Comparison of ENCODE assay signal across 25 mouse cellular contexts in the genomic region with DNA sequence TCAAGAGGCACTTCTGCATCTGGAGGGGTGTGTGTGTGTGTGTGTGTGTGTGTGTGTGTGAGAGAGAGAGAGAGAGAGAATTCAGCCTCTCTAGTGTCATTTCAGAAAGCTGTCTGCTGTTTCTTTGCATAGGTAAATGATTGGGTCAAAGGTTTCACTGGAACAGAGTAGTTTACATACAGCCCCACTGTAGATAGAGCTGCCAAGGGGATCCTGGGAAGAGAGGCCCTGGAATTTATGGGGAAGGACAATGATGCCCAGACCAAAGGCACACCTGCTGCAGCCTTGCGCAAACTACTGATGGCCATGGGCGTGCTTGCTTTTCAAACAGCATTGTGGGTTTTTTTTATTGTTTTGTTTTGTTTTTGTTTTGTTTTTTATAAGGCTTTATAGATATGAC. TPM values are rescaled to one million over a fixed set of nuclear protein-coding genes. Genes with fewer than 3 reads are reported as not detected.
A peak's percentile ranks its signal among the peaks of the same experiment; 100 is the strongest.
DNase-seq lines count a peak whose midpoint lies in the region; ATAC-seq and TF ChIP-seq lines count a peak whose summit lies in the region.
"Had no signal": no experiment of that assay in that cellular context is flagged by ENCODE, and none has a peak within 500 bp of the region (broad histone marks: within the 10 kb centered on the region; RNA-seq: fewer than 3 reads in every experiment).

No protein-coding gene starts in this region.

- H3K9me3 ChIP-seq in intestine, embryonic 15.5 days = no peaks in the 10 kb centered on the region
- H3K9me3 ChIP-seq in intestine, embryonic 16.5 days (ENCODE audit: control insufficient read depth, low read length) = no peaks in the 10 kb centered on the region
- no peaks in the 10 kb centered on the region for H3K9me3 ChIP-seq in intestine, postnatal 0 days (ENCODE audit: control insufficient read depth)
- H3K9me3 ChIP-seq: G1E had no signal

- no peaks in the 10 kb centered on the region for H3K4me1 ChIP-seq in intestine, embryonic 15.5 days (replicated peaks)
- 0 out of 2 replicates have a peak, but pooled peaks cover 4% of the 10 kb centered on the region for H3K4me1 ChIP-seq in intestine, embryonic 16.5 days (ENCODE audit: control insufficient read depth, insufficient read depth, low read length)
- no peaks in the 10 kb centered on the region for H3K4me1 ChIP-seq in intestine, postnatal 0 days (replicated peaks; ENCODE audit: control insufficient read depth, insufficient read depth, low read length)

- H3K4me3 ChIP-seq in intestine, embryonic 15.5 days (replicated peaks) = no peak overlapping the region
- no peak overlapping the region for H3K4me3 ChIP-seq in intestine, embryonic 16.5 days (ENCODE audit: low read length)
- no peak overlapping the region for H3K4me3 ChIP-seq in intestine, postnatal 0 days (ENCODE audit: low read depth, low read length)

- no peak for DNase-seq in gastrocnemius, postnatal 4 days (ENCODE audit: low spot score in 2 of 2)
- DNase-seq in gastrocnemius, adult 18-20 months (ENCODE audit: low spot score) = no peak
- no peak for DNase-seq in kidney, postnatal 4 days
- DNase-seq: adrenal gland, adult 2 months; adrenal gland, adult 8-10 months; adrenal gland, postnatal 10 days; adrenal gland, postnatal 14 days; adrenal gland, postnatal 25 days; adrenal gland, postnatal 36 days; B cell, adult 2 months; cerebellum, adult 11 months; cerebellum, adult 11-12 months; cerebellum, adult 18-20 months had no signal

- ATAC-seq in intestine, embryonic 15.5 days = peak; percentile 93
- ATAC-seq in intestine, embryonic 16.5 days = peak; percentile 95
- ATAC-seq in intestine, postnatal 0 days = peak; percentile 74
- ATAC-seq: activated CD4-positive, CD25-positive, alpha-beta regulatory T cell, adult 4 months; CD4-positive, CD25-positive, alpha-beta regulatory T cell, adult 4 months; Patski had no signal

- H3K4me2 ChIP-seq in intestine, embryonic 15.5 days (replicated peaks) = no peak overlapping the region
- no peak overlapping the region for H3K4me2 ChIP-seq in intestine, embryonic 16.5 days (ENCODE audit: low read depth, low read length)
- H3K4me2 ChIP-seq in intestine, postnatal 0 days (replicated peaks; ENCODE audit: low read depth) = no peak overlapping the region

- H3K36me3 ChIP-seq in intestine, embryonic 15.5 days = no peaks in the 10 kb centered on the region
- no peaks in the 10 kb centered on the region for H3K36me3 ChIP-seq in intestine, embryonic 16.5 days (ENCODE audit: control insufficient read depth, insufficient read depth, low read length)
- H3K36me3 ChIP-seq in intestine, postnatal 0 days (ENCODE audit: control insufficient read depth, insufficient read depth) = no peaks in the 10 kb centered on the region
- H3K36me3 ChIP-seq: G1E had no signal

- no peak for TF ChIP-seq CTCF in intestine, postnatal 0 days (IDR thresholded peaks at IDR 0.05; ENCODE audit: low read depth)

- 69% methylated on average over 2 of the region's 2 CpGs for WGBS in intestine, embryonic 15.5 days
- WGBS in intestine, embryonic 16.5 days = 55% methylated on average over 2 of the region's 2 CpGs
- WGBS in intestine, postnatal 0 days = 31% methylated on average over 2 of the region's 2 CpGs

- no peak overlapping the region for H3K9ac ChIP-seq in intestine, embryonic 15.5 days
- H3K9ac ChIP-seq in intestine, embryonic 16.5 days (ENCODE audit: low read depth, low read length) = no peak overlapping the region
- no peak overlapping the region for H3K9ac ChIP-seq in intestine, postnatal 0 days (ENCODE audit: low read depth, low read length)

- H3K27me3 ChIP-seq in intestine, embryonic 15.5 days (replicated peaks) = no peaks in the 10 kb centered on the region
- H3K27me3 ChIP-seq in intestine, embryonic 16.5 days (replicated peaks; ENCODE audit: control insufficient read depth, insufficient read depth, low read length) = no peaks in the 10 kb centered on the region
- no peaks in the 10 kb centered on the region for H3K27me3 ChIP-seq in intestine, postnatal 0 days (replicated peaks; ENCODE audit: control insufficient read depth, insufficient read depth, low read length)

- H3K27ac ChIP-seq in intestine, embryonic 15.5 days = no peak overlapping the region
- no peak overlapping the region for H3K27ac ChIP-seq in intestine, embryonic 16.5 days (ENCODE audit: low read length)
- H3K27ac ChIP-seq in intestine, postnatal 0 days (ENCODE audit: low read depth, low read length) = no peak overlapping the region

RNA-seq across cellular contexts. Expression of a gene that starts 15.7 kb away (rescaled TPM):
- not detected in 2 replicates for polyA plus RNA-seq in intestine, embryonic 15.5 days (2015; fragmentation: Nextera tagmentation; extraction: Ambion mirVana)
- polyA plus RNA-seq in intestine, embryonic 16.5 days (2015; fragmentation: Nextera tagmentation; extraction: Ambion mirVana) = not detected in 2 replicates
- 0.14 TPM in 1 of 2 replicates, not detected in the other for polyA plus RNA-seq in intestine, postnatal 0 days (2015; fragmentation: Nextera tagmentation; extraction: Ambion mirVana)
- total RNA-seq in gastrocnemius, postnatal 4 days (2021) = not detected
- not detected for total RNA-seq in gastrocnemius, adult 18-20 months (2021)
- total RNA-seq: adrenal gland, adult 18-20 months; adrenal gland, adult 2 months; adrenal gland, adult 8-10 months; adrenal gland, postnatal 10 days; adrenal gland, postnatal 14 days; adrenal gland, postnatal 25 days; adrenal gland, postnatal 36 days; adrenal gland, postnatal 4 days; CH12.LX; G1E; MEL had no signal
- polyA plus RNA-seq: activated CD4-positive, CD25-positive, alpha-beta regulatory T cell, adult 4 months; adrenal gland, adult 2 months; C2C12; CD4-positive, CD25-positive, alpha-beta regulatory T cell, adult 4 months; G1E; Patski had no signal

RNA-seq across cellular contexts. Expression of a gene that starts 50.7 kb away (rescaled TPM):
- polyA plus RNA-seq in intestine, embryonic 15.5 days (2015; fragmentation: Nextera tagmentation; extraction: Ambion mirVana) = 21.9 and 22.5 TPM in 2 replicates
- polyA plus RNA-seq in intestine, embryonic 16.5 days (2015; fragmentation: Nextera tagmentation; extraction: Ambion mirVana) = 20.7 and 24.2 TPM in 2 replicates
- polyA plus RNA-seq in intestine, postnatal 0 days (2015; fragmentation: Nextera tagmentation; extraction: Ambion mirVana) = 11.1 and 13.3 TPM in 2 replicates
- total RNA-seq in gastrocnemius, postnatal 4 days (2021) = 1 to 10 TPM; 4.4 to 6.6 TPM
- under 1 TPM; 0.43 to 0.76 TPM for total RNA-seq in gastrocnemius, adult 18-20 months (2021)
- polyA plus RNA-seq: CD4-positive, CD25-positive, alpha-beta regulatory T cell, adult 4 months had no signal
